30 mouse cellular contexts compared by ENCODE assay signal in genomic region chr10:95870782-95871181, GRCm38 (mm10). TPM values are rescaled to one million over a fixed set of nuclear protein-coding genes. Genes with fewer than 3 reads are reported as not detected.
DNase-seq lines count a peak whose midpoint lies in the region; ATAC-seq and TF ChIP-seq lines count a peak whose summit lies in the region.
"Had no signal": no experiment of that assay in that cellular context is flagged by ENCODE, and none has a peak within 500 bp of the region (broad histone marks: within the 10 kb centered on the region; RNA-seq: fewer than 3 reads in every experiment).

No protein-coding gene starts in this region.

- WGBS in liver, postnatal 0 days (ENCODE audit: insufficient replicate concordance) = 71% methylated on average over 2 of the region's 2 CpGs
- 95% methylated on average over 2 of the region's 2 CpGs for WGBS in midbrain, embryonic 15.5 days

- no peak overlapping the region for H3K9ac ChIP-seq in liver, postnatal 0 days (replicated peaks)
- H3K9ac ChIP-seq in midbrain, embryonic 15.5 days = no peak overlapping the region
- H3K9ac ChIP-seq: embryonic facial prominence, embryonic 13.5 days; embryonic facial prominence, embryonic 15.5 days; forebrain, embryonic 12.5 days had no signal

- no peak overlapping the region for H3K27ac ChIP-seq in liver, postnatal 0 days (ENCODE audit: low read depth)
- H3K27ac ChIP-seq in midbrain, embryonic 15.5 days = no peak overlapping the region
- H3K27ac ChIP-seq: embryonic facial prominence, embryonic 13.5 days; embryonic facial prominence, embryonic 15.5 days; forebrain, embryonic 10.5 days; forebrain, embryonic 12.5 days had no signal

- peak; percentile 8 for DNase-seq in liver, postnatal 0 days
- no peak for DNase-seq in liver
- no peak for DNase-seq in spleen, adult 18-20 months
- DNase-seq: adrenal gland, adult 8-10 months; adrenal gland, postnatal 14 days; adrenal gland, postnatal 36 days; B cell, adult 2 months; cerebellum, adult 11-12 months; cerebellum, adult 2 months; cerebellum, adult 9-10 months; cerebellum, postnatal 10 days; cerebellum, postnatal 25 days; embryo, embryonic 11 days had no signal

- ATAC-seq in liver, postnatal 0 days = no peak
- ATAC-seq in megakaryocyte progenitor cell, adult 5-6 weeks (replicated peaks; ENCODE audit: poor library complexity) = peak; percentile 64; the same call in 1 of the 2 replicates
- ATAC-seq in midbrain, embryonic 15.5 days (replicated peaks) = no peak
- ATAC-seq: activated CD4-positive, CD25-positive, alpha-beta regulatory T cell, adult 4 months; CD4-positive, CD25-positive, alpha-beta regulatory T cell, adult 4 months; forebrain, embryonic 14.5 days; forebrain, embryonic 16.5 days; Patski had no signal

- H3K9me3 ChIP-seq in liver, postnatal 0 days (ENCODE audit: low read length) = no peaks in the 10 kb centered on the region
- no peaks in the 10 kb centered on the region for H3K9me3 ChIP-seq in midbrain, embryonic 15.5 days
- H3K9me3 ChIP-seq: embryonic facial prominence, embryonic 13.5 days; embryonic facial prominence, embryonic 15.5 days; forebrain, embryonic 10.5 days; forebrain, embryonic 12.5 days; G1E had no signal

- no peak for TF ChIP-seq EP300 in liver, postnatal 0 days (IDR thresholded peaks at IDR 0.05; ENCODE audit: low read depth)

- no peak overlapping the region for H3K4me2 ChIP-seq in liver, postnatal 0 days (ENCODE audit: low read depth, low read length)
- H3K4me2 ChIP-seq in midbrain, embryonic 15.5 days = no peak overlapping the region
- H3K4me2 ChIP-seq: embryonic facial prominence, embryonic 13.5 days; embryonic facial prominence, embryonic 15.5 days; forebrain, embryonic 12.5 days had no signal

- no peaks in the 10 kb centered on the region for H3K36me3 ChIP-seq in liver, postnatal 0 days (replicated peaks; ENCODE audit: insufficient read depth, low read length)
- no peaks in the 10 kb centered on the region for H3K36me3 ChIP-seq in midbrain, embryonic 15.5 days (replicated peaks)
- H3K36me3 ChIP-seq: embryonic facial prominence, embryonic 13.5 days; embryonic facial prominence, embryonic 15.5 days; forebrain, embryonic 10.5 days; forebrain, embryonic 12.5 days; G1E had no signal

- no peaks in the 10 kb centered on the region for H3K27me3 ChIP-seq in liver, postnatal 0 days (ENCODE audit: insufficient read depth, low read length)
- H3K27me3 ChIP-seq in midbrain, embryonic 15.5 days (replicated peaks) = no peaks in the 10 kb centered on the region
- H3K27me3 ChIP-seq: CH12.LX; embryonic facial prominence, embryonic 13.5 days; embryonic facial prominence, embryonic 15.5 days; forebrain, embryonic 12.5 days; Patski had no signal

- no peak overlapping the region for H3K4me3 ChIP-seq in liver, postnatal 0 days (ENCODE audit: low read depth, low read length)
- no peak overlapping the region for H3K4me3 ChIP-seq in midbrain, embryonic 15.5 days
- H3K4me3 ChIP-seq: embryonic facial prominence, embryonic 13.5 days; embryonic facial prominence, embryonic 15.5 days; erythroblast, embryonic 14.5 days; forebrain, embryonic 10.5 days; forebrain, embryonic 12.5 days had no signal

- no peak for TF ChIP-seq CTCF in liver, postnatal 0 days (IDR thresholded peaks at IDR 0.05; ENCODE audit: low read depth)

- no peaks in the 10 kb centered on the region for H3K4me1 ChIP-seq in liver, postnatal 0 days (ENCODE audit: insufficient read depth)
- H3K4me1 ChIP-seq in midbrain, embryonic 15.5 days = no peaks in the 10 kb centered on the region
- H3K4me1 ChIP-seq: embryonic facial prominence, embryonic 13.5 days; embryonic facial prominence, embryonic 15.5 days; forebrain, embryonic 12.5 days had no signal

RNA-seq across cellular contexts. Expression of gene Gm33543, which starts 28.1 kb away (rescaled TPM):
- 1.2 and 1.4 TPM in 2 replicates for polyA plus RNA-seq in liver, postnatal 0 days (2015; fragmentation: Nextera tagmentation; extraction: Ambion mirVana)
- not detected in 2 replicates for total RNA-seq in megakaryocyte progenitor cell, adult 5-6 weeks (2015)
- not detected in 2 replicates for total RNA-seq in megakaryocyte progenitor cell, adult 5-6 weeks (2017)
- not detected in 2 replicates for polyA plus RNA-seq in midbrain, embryonic 15.5 days (2015; fragmentation: Nextera tagmentation; extraction: Ambion mirVana)
- total RNA-seq: adrenal gland, adult 18-20 months; adrenal gland, adult 8-10 months; adrenal gland, postnatal 36 days; CH12.LX; common myeloid progenitor, adult 5-6 weeks had no signal
- polyA plus RNA-seq: activated CD4-positive, CD25-positive, alpha-beta regulatory T cell, adult 4 months; CD4-positive, CD25-positive, alpha-beta regulatory T cell, adult 4 months; cerebellum, adult 2 months; embryonic facial prominence, embryonic 11.5 days; embryonic facial prominence, embryonic 13.5 days; erythroblast, embryonic 14.5 days; forebrain, embryonic 10.5 days; forebrain, embryonic 12.5 days; forebrain, embryonic 14.5 days; forebrain, embryonic 16.5 days; G1E; Patski had no signal
